Mouse (Mus musculus): ENCODE measurements around the gene Carmil1.

DNA sequence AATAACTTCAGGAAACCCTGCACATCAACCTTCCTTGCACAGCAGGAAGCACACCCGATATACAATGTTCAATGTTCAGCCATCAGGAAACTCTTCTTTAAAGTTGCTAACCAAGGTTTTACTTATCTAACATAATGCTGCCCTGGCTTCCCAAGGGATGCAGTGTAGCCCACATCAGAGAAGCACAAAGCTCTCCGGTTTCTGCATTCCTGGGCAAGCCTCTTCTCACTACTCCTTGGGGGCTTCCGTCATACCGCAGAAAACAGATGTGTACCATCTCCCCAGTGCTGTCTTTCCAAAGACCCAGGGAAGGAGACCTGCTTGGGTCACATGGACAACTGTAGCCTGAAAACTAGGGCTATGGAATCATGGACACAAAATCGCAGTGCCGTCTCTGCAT is 47.8 kb downstream of the Carmil1 start:
- no peak for TF ChIP-seq GATA1 (IDR thresholded peaks at IDR 0.05; ENCODE audit: borderline replicate concordance, low read length)
- TF ChIP-seq FLI1 (IDR thresholded peaks at IDR 0.05; ENCODE audit: low read length): no peak
